Mouse (Mus musculus): ENCODE results near the gene Abcb1b. TPM values are rescaled to one million over a fixed set of nuclear protein-coding genes. Genes with fewer than 3 reads are reported as not detected.

The Abcb1b gene
- polyA plus RNA-seq, 1 experiment from 2014 or later = 1.4 TPM

DNA sequence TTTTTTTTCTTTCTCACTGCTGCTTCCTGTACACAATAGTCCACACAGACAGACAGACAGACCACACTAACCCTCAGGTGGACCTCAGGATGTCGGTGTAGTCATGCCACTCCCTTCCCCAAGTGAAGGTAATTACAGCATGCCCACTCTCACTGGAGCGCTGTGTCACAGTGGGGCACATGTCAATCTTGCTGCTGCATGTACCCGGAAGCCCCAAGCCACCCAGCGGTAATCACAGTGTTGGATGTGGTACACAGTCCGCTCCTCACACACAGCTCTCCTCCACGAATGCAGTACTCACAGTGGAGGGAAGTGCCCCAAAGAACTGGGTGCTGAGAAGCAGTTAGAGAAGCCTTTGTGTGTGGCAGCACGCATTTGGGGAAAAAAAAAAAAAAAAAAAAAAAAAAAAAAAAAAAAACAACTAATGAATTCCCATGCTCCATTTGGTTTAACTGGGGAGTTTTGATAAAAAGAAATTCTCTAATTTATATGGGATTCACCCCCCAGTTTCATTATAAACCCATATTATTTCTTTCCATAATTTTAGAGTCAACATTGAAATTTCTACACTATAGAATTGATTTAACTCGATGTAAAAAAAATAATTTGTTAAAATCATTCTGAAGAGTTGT is 113.7 kb downstream of the Abcb1b start:
- H3K27me3 ChIP-seq (ENCODE audit: control insufficient read depth, insufficient read depth, low read length) = no peaks in the 10 kb centered on the region
- no peaks in the 10 kb centered on the region for H3K9me3 ChIP-seq (ENCODE audit: control insufficient read depth, low read length)
- H3K4me1 ChIP-seq (ENCODE audit: control insufficient read depth in 2 of 2, insufficient read depth in 2 of 2, low read length in 2 of 2) = no peaks in the 10 kb centered on the region
- ATAC-seq (ENCODE audit: insufficient number of reproducible peaks, insufficient read depth, low FRiP score, low read depth) = no peak
- H3K27ac ChIP-seq (replicated peaks in 1 of 2; ENCODE audit: control insufficient read depth in 1 of 2, insufficient read depth in 1 of 2, low read depth in 2 of 2, low read length in 2 of 2) = no peak overlapping the region
- WGBS = 71% methylated on average over 8 of the region's 8 CpGs
- H3K36me3 ChIP-seq (ENCODE audit: control insufficient read depth, insufficient read depth, low read length) = no peaks in the 10 kb centered on the region
- H3K9ac ChIP-seq (ENCODE audit: low read length) = no peak overlapping the region
- no peak overlapping the region for H3K4me2 ChIP-seq (ENCODE audit: low read length)
- no peak overlapping the region for H3K4me3 ChIP-seq (ENCODE audit: control insufficient read depth in 1 of 2, insufficient read depth in 1 of 2, low read depth in 1 of 2, low read length in 2 of 2)

Other genes starting within 250 kb of the Abcb1b start
- gene Rundc3b, start 175.2 kb upstream of the Abcb1b start, polyA plus RNA-seq (2014; fragmentation: Nextera tagmentation; extraction: Ambion mirVana) = 1.4 and 1.5 TPM in 2 replicates
- 0.41 and 0.50 TPM in 2 replicates for gene Abcb1a, start 138.1 kb upstream of the Abcb1b start, polyA plus RNA-seq (2014; fragmentation: Nextera tagmentation; extraction: Ambion mirVana)
- 0.42 and 0.59 TPM in 2 replicates for gene Abcb4, start 95.6 kb downstream of the Abcb1b start, polyA plus RNA-seq (2014; fragmentation: Nextera tagmentation; extraction: Ambion mirVana)
- 37.9 and 41.3 TPM in 2 replicates for gene Crot, start 199.2 kb downstream of the Abcb1b start, polyA plus RNA-seq (2014; fragmentation: Nextera tagmentation; extraction: Ambion mirVana)

All from heart, embryonic 14.5 days (tissue).